Comparison of ENCODE assay signal across 26 mouse cellular contexts in the genomic region with DNA sequence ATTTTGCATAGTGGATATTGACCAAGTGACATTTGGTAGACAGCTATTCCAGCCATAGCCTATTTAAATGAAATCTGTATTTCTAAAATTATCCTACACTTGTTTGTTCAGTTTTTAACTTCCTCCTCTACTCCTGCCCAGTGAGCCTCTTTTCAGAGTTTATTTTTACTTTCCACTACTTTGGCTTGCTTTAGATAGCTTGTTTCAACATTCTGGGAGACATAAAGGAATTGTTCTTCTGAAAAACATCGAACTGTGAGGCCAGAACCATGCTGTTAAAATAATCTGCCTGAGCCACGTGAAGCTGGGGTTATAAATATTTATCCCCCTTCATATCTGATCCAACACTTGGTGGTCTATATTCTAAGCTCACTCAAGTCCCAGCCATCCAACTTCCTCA.
"Had no signal": no experiment of that assay in that cellular context is flagged by ENCODE, and none has a peak within 500 bp of the region (broad histone marks: within the 10 kb centered on the region; RNA-seq: fewer than 3 reads in every experiment).

No protein-coding gene starts in this region.

- H3K36me3 ChIP-seq: heart, embryonic 10.5 days; heart, embryonic 13.5 days; heart, embryonic 15.5 days; intestine, embryonic 15.5 days; kidney, embryonic 15.5 days; limb, embryonic 13.5 days; limb, embryonic 15.5 days; liver, embryonic 12.5 days had no signal

- H3K27me3 ChIP-seq: heart, embryonic 13.5 days; heart, embryonic 15.5 days; intestine, embryonic 15.5 days; kidney, embryonic 15.5 days; limb, embryonic 13.5 days; limb, embryonic 15.5 days; liver, embryonic 12.5 days had no signal

- H3K4me3 ChIP-seq: gastrocnemius, adult 2 months; heart, embryonic 10.5 days; heart, embryonic 13.5 days; heart, embryonic 15.5 days; intestine, embryonic 15.5 days; kidney, embryonic 15.5 days; limb, embryonic 13.5 days; limb, embryonic 15.5 days; liver, embryonic 12.5 days had no signal

- DNase-seq: gastrocnemius, adult 2 months; gastrocnemius, postnatal 10 days; gastrocnemius, postnatal 25 days; heart, adult 18-20 months; heart, postnatal 14 days; heart, postnatal 36 days; kidney, adult 18-20 months; kidney, adult 9 months; kidney, postnatal 14 days; kidney, postnatal 36 days; layer of hippocampus, adult 9-11 months; layer of hippocampus, postnatal 36 days; left cerebral cortex, postnatal 4 days had no signal

- H3K4me1 ChIP-seq: heart, embryonic 10.5 days; heart, embryonic 13.5 days; heart, embryonic 15.5 days; intestine, embryonic 15.5 days; kidney, embryonic 15.5 days; limb, embryonic 13.5 days; limb, embryonic 15.5 days; liver, embryonic 12.5 days had no signal

- H3K9me3 ChIP-seq: heart, embryonic 10.5 days; heart, embryonic 13.5 days; heart, embryonic 15.5 days; intestine, embryonic 15.5 days; kidney, embryonic 15.5 days; limb, embryonic 13.5 days; limb, embryonic 15.5 days; liver, embryonic 12.5 days had no signal

- H3K9ac ChIP-seq: heart, embryonic 13.5 days; heart, embryonic 15.5 days; hindbrain, embryonic 14.5 days; intestine, embryonic 15.5 days; kidney, embryonic 15.5 days; limb, embryonic 13.5 days; limb, embryonic 15.5 days; liver, embryonic 12.5 days had no signal

- ATAC-seq: hindbrain, embryonic 16.5 days; inflammation-experienced regulatory T-cells, adult 6 months; intestine, embryonic 15.5 days; intestine, postnatal 0 days; liver, embryonic 12.5 days had no signal

- H3K27ac ChIP-seq: gastrocnemius, adult 2 months; heart, embryonic 10.5 days; heart, embryonic 13.5 days; heart, embryonic 15.5 days; hindbrain, embryonic 14.5 days; intestine, embryonic 15.5 days; kidney, embryonic 15.5 days; kidney, postnatal 0 days; limb, embryonic 13.5 days; limb, embryonic 15.5 days; liver, embryonic 12.5 days had no signal

- H3K4me2 ChIP-seq: heart, embryonic 13.5 days; heart, embryonic 15.5 days; hindbrain, embryonic 14.5 days; intestine, embryonic 15.5 days; kidney, embryonic 15.5 days; limb, embryonic 13.5 days; limb, embryonic 15.5 days; liver, embryonic 12.5 days had no signal
